Mouse (Mus musculus) neural tube, embryonic 15.5 days (tissue): ENCODE data around the gene Fam206a. TPM values are rescaled to one million over a fixed set of nuclear protein-coding genes. Genes with fewer than 3 reads are reported as not detected.

Source experiments
- ATAC-seq: fragments of 200-750 bp; cut with Nextera tagmentation; 2 replicates; pipeline ENCODE4 v1.8.0; 2017; ENCODE audit warnings: mild to moderate bottlenecking, moderate TSS enrichment, moderate library complexity; ENCODE audit not compliant: low FRiP score
- H3K27ac ChIP-seq: fragments of 300-500 bp; sonication (generic); replicated peaks from 2 replicates; pipeline ENCODE4 v1.5.1; 2015; ENCODE audit warnings: mild to moderate bottlenecking, inconsistent platforms
- H3K27me3 ChIP-seq: fragments of 300-500 bp; sonication (generic); replicated peaks from 2 replicates; pipeline ENCODE4 v1.6.1; 2015; ENCODE audit warnings: inconsistent platforms
- H3K36me3 ChIP-seq: fragments of 300-500 bp; sonication (generic); 2 replicates; pipeline ENCODE4 v1.6.1; 2015; ENCODE audit warnings: inconsistent platforms
- H3K4me1 ChIP-seq: fragments of 300-500 bp; sonication (generic); 2 replicates; pipeline ENCODE4 v1.6.1; 2015; ENCODE audit warnings: inconsistent platforms
- H3K4me2 ChIP-seq: fragments of 300-500 bp; sonication (generic); 2 replicates; pipeline ENCODE4 v1.6.1; 2015; ENCODE audit warnings: inconsistent platforms, mild to moderate bottlenecking, moderate library complexity
- H3K4me3 ChIP-seq: fragments of 300-500 bp; sonication (generic); replicated peaks from 2 replicates; pipeline ENCODE4 v1.5.1; 2015; ENCODE audit warnings: mild to moderate bottlenecking, inconsistent platforms
- H3K9ac ChIP-seq: fragments of 300-500 bp; sonication (generic); replicated peaks from 2 replicates; pipeline ENCODE4 v1.6.1; 2015; ENCODE audit warnings: mild to moderate bottlenecking, inconsistent platforms
- H3K9me3 ChIP-seq: fragments of 300-500 bp; sonication (generic); replicated peaks from 2 replicates; pipeline ENCODE4 v1.6.1; 2016; ENCODE audit warnings: inconsistent platforms
- whole genome bisulfite sequencing: fragments of 180-500 bp; shearing (Covaris S2); methylation state at CpG from one replicate; pipeline ENCODE4 v1.1.7; 2015; ENCODE audit warnings: mixed read lengths; 5-methylcytosine and 5-hydroxymethylcytosine counted together
- polyA plus RNA-seq: library from polyadenylated mRNA; unstranded; fragments of >200 nt; fragmentation: Nextera tagmentation; extraction: Ambion mirVana; gene quantifications from 2 replicates; pipeline ENCODE4 v1.2.1, GENCODE M21; 2015

Gene Fam206a
- polyA plus RNA-seq, 1 experiment from 2014 or later = 13.3 TPM

GRCm38 (mm10) chr4:56815131-56815530 lies 13.0 kb downstream of the Fam206a start:
- H3K4me3 ChIP-seq = no peak overlapping the region
- no peak overlapping the region for H3K27ac ChIP-seq
- H3K9me3 ChIP-seq = no peaks in the 10 kb centered on the region
- H3K4me2 ChIP-seq = no peak overlapping the region
- no peaks in the 10 kb centered on the region for H3K27me3 ChIP-seq
- no peak for ATAC-seq
- H3K9ac ChIP-seq = no peak overlapping the region
- no peaks in the 10 kb centered on the region for H3K4me1 ChIP-seq
- WGBS = 92% methylated on average over 8 of the region's 8 CpGs
- peaks cover 37% of the 10 kb centered on the region for H3K36me3 ChIP-seq

GRCm38 (mm10) chr4:56820017-56820550 lies 17.9 kb downstream of the Fam206a start:
- Histone ChIP-seq H3K9me3 (no peaks in the 10 kb centered on the region), H3K9ac (no peak overlapping the region), H3K4me2 (no peak overlapping the region), H3K36me3 (peaks cover 31% of the 10 kb centered on the region), H3K4me1 (no peaks in the 10 kb centered on the region), H3K27me3 (no peaks in the 10 kb centered on the region), H3K27ac (no peak overlapping the region), H3K4me3 (no peak overlapping the region)
- no peak for ATAC-seq

DNA sequence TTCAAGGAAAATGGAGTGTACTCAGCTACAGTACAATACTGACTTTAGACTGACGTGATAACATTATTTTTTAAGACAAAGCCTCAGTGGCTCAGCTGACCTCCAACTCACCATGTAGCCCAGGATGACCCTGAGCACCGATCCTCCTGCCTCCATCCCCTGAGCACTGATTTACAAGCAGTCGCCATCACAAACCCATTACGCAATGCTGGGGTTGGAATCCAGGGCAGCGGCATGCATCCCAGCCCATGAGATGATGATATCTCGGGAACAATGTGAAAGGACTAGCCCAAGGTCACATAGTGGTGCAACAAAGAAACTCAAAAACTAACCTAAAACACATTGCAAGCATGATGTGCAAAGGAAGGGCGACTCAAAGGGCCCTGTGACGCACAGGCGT lies 22.1 kb downstream of the Fam206a start:
- H3K9ac ChIP-seq = no peak overlapping the region
- no peak overlapping the region for H3K4me3 ChIP-seq
- no peak overlapping the region for H3K4me2 ChIP-seq
- ATAC-seq = no peak
- WGBS = 95% methylated on average over 9 of the region's 9 CpGs
- H3K9me3 ChIP-seq = no peaks in the 10 kb centered on the region
- H3K36me3 ChIP-seq = peaks cover 40% of the 10 kb centered on the region
- no peaks in the 10 kb centered on the region for H3K27me3 ChIP-seq
- H3K27ac ChIP-seq = no peak overlapping the region
- no peaks in the 10 kb centered on the region for H3K4me1 ChIP-seq

DNA sequence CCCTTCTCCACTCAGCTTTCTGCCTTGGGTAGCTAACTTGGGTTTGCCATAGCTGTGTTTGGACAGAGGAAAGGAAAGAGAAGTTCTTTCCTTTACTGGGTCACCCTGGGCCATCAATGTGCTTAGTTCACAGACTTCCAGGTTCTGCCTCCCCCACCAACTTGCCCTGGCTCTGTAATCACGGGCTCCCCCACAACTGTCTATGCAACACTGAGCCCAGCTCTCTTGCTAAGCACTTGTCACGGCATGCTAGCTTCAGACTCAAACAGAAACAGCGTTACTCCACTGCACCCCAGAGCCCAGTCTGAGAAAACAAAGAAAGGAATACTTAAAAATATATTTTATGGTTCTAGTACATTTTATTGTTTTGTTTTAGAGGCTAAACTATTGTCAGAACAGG lies 26.8 kb downstream of the Fam206a start:
- Histone ChIP-seq H3K4me1 (0 out of 2 replicates have a peak, but pooled peaks cover 5% of the 10 kb centered on the region), H3K9me3 (no peaks in the 10 kb centered on the region), H3K4me2 (no peak overlapping the region), H3K27ac (no peak overlapping the region), H3K4me3 (no peak overlapping the region), H3K36me3 (peaks cover 57% of the 10 kb centered on the region), H3K27me3 (no peaks in the 10 kb centered on the region), H3K9ac (no peak overlapping the region)
- no peak for ATAC-seq
- WGBS = 83% methylated on average over 3 of the region's 3 CpGs

GRCm38 (mm10) chr4:56829511-56829921 lies 27.4 kb downstream of the Fam206a start:
- Histone ChIP-seq H3K36me3 (peaks cover 57% of the 10 kb centered on the region), H3K4me1 (0 out of 2 replicates have a peak, but pooled peaks cover 5% of the 10 kb centered on the region), H3K4me3 (no peak overlapping the region), H3K9me3 (no peaks in the 10 kb centered on the region), H3K27me3 (no peaks in the 10 kb centered on the region), H3K27ac (0 out of 2 replicates have a peak overlapping the region, but pooled peaks have one; percentile 11), H3K4me2 (no peak overlapping the region), H3K9ac (no peak overlapping the region)
- ATAC-seq = peak; percentile 45; the same call in 1 of the 2 replicates
- 43% methylated on average over 7 of the region's 7 CpGs for WGBS

GRCm38 (mm10) chr4:56831013-56831609 lies 29.0 kb downstream of the Fam206a start:
- H3K4me3 ChIP-seq = no peak overlapping the region
- no peaks in the 10 kb centered on the region for H3K27me3 ChIP-seq
- no peak overlapping the region for H3K27ac ChIP-seq
- no peak overlapping the region for H3K4me2 ChIP-seq
- H3K36me3 ChIP-seq = peaks cover 63% of the 10 kb centered on the region
- no peaks in the 10 kb centered on the region for H3K9me3 ChIP-seq
- no peak for ATAC-seq
- 0 out of 2 replicates have a peak, but pooled peaks cover 5% of the 10 kb centered on the region for H3K4me1 ChIP-seq
- H3K9ac ChIP-seq = no peak overlapping the region
- WGBS = 69% methylated on average over 13 of the region's 13 CpGs

- Histone ChIP-seq H3K4me1 (0 out of 2 replicates have a peak, but pooled peaks cover 5% of the 10 kb centered on the region), H3K4me3 (no peak overlapping the region), H3K9me3 (no peaks in the 10 kb centered on the region), H3K9ac (no peak overlapping the region), H3K36me3 (peaks cover 62% of the 10 kb centered on the region), H3K4me2 (no peak overlapping the region), H3K27me3 (no peaks in the 10 kb centered on the region), H3K27ac (no peak overlapping the region)
- ATAC-seq = no peak
- WGBS = 91% methylated on average over 7 of the region's 7 CpGs
Observed at GRCm38 (mm10) chr4:56831998-56832397, 29.9 kb downstream of the Fam206a start.

DNA sequence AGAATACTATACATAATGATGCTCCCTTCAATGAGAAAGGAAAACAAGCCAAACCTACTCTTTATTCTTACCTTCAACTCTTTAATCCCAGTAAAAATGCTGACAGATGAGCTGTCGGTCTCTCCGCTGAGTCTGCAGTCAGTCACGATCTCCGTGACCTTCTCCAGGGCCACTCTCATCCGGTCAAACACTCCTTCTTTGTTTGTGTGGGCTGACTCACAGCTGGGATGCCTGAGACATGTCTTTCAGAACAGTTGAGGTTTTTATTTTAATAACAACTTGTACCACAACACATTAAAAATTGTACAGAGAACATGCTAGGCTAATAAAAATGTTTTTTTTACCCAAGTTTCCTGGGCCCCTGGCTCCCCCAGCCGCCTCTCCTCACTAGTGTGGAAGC lies 35.5 kb downstream of the Fam206a start:
- Histone ChIP-seq H3K4me1 (no peaks in the 10 kb centered on the region), H3K9ac (no peak overlapping the region), H3K27ac (no peak overlapping the region), H3K27me3 (no peaks in the 10 kb centered on the region), H3K36me3 (peaks cover 59% of the 10 kb centered on the region), H3K4me2 (no peak overlapping the region), H3K4me3 (no peak overlapping the region), H3K9me3 (no peaks in the 10 kb centered on the region)
- WGBS = 83% methylated on average over 6 of the region's 6 CpGs
- ATAC-seq = no peak

- Histone ChIP-seq H3K9me3 (no peaks in the 10 kb centered on the region), H3K4me3 (no peak overlapping the region), H3K4me2 (no peak overlapping the region), H3K4me1 (no peaks in the 10 kb centered on the region), H3K9ac (no peak overlapping the region), H3K27ac (no peak overlapping the region), H3K27me3 (no peaks in the 10 kb centered on the region), H3K36me3 (peaks cover 55% of the 10 kb centered on the region)
- 92% methylated on average over 3 of the region's 3 CpGs for WGBS
- no peak for ATAC-seq
Observed at GRCm38 (mm10) chr4:56840297-56840696, 38.2 kb downstream of the Fam206a start.

GRCm38 (mm10) chr4:56842501-56842900 lies 40.4 kb downstream of the Fam206a start:
- H3K4me2 ChIP-seq = no peak overlapping the region
- H3K4me1 ChIP-seq = no peaks in the 10 kb centered on the region
- ATAC-seq = no peak
- H3K27ac ChIP-seq = no peak overlapping the region
- WGBS = 84% methylated on average over 7 of the region's 7 CpGs
- H3K9ac ChIP-seq = no peak overlapping the region
- no peaks in the 10 kb centered on the region for H3K27me3 ChIP-seq
- H3K4me3 ChIP-seq = no peak overlapping the region
- no peaks in the 10 kb centered on the region for H3K9me3 ChIP-seq
- H3K36me3 ChIP-seq = peaks cover 46% of the 10 kb centered on the region

DNA sequence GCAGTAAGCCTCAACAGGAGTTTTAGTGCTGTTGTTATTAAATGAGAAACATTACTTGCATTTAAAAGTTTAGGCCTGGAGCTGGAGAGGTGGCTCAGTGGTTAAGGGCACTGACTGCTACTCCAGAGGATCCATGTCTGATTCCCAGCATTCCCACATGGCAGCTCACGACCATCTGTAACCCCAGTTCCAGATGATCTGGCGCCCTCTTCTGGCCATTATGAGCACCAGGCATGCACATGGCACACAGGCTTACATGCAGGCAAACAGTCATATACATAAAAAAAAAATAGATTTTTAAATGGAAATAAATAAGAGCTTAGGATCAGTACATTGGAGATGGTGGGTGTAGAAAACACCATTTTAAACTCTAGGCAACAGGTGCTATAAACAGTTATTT lies 41.8 kb downstream of the Fam206a start:
- 91% methylated on average over 2 of the region's 2 CpGs for WGBS
- no peak overlapping the region for H3K27ac ChIP-seq
- no peaks in the 10 kb centered on the region for H3K4me1 ChIP-seq
- H3K9ac ChIP-seq = no peak overlapping the region
- H3K27me3 ChIP-seq = no peaks in the 10 kb centered on the region
- H3K36me3 ChIP-seq = peaks cover 32% of the 10 kb centered on the region
- no peaks in the 10 kb centered on the region for H3K9me3 ChIP-seq
- no peak overlapping the region for H3K4me2 ChIP-seq
- H3K4me3 ChIP-seq = no peak overlapping the region
- no peak for ATAC-seq

DNA sequence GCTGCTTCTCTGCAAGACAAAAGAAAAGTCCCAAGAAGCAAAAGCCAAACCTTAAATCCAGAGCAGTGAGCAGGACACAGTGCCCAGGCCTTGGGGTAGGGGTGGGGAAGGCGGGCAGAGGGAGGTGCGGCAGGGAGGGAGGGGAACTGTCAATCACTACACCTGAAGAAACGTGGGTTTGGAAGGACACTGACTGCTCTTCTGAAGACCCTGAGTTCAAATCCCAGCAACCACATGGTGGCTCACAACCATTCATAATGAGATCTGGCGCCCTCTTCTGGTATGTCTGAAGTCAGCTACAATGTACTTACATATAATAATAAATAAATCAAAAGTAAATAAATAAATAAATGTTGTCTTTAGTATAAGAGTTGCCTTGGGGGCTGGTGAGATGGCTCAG lies 42.8 kb downstream of the Fam206a start:
- Histone ChIP-seq H3K27ac (no peak overlapping the region), H3K4me1 (no peaks in the 10 kb centered on the region), H3K4me2 (no peak overlapping the region), H3K9ac (no peak overlapping the region), H3K9me3 (no peaks in the 10 kb centered on the region), H3K4me3 (no peak overlapping the region), H3K36me3 (peaks cover 29% of the 10 kb centered on the region), H3K27me3 (no peaks in the 10 kb centered on the region)
- 96% methylated on average over 4 of the region's 4 CpGs for WGBS
- no peak for ATAC-seq
